Mouse (Mus musculus): Measurements from ENCODE around the gene Ndst2. TPM values are rescaled to one million over a fixed set of nuclear protein-coding genes. Genes with fewer than 3 reads are reported as not detected.

Gene Ndst2
- total and polyA plus RNA-seq, 3 experiments, result 37.1 to 54.0 (median 39.5) TPM

DNA sequence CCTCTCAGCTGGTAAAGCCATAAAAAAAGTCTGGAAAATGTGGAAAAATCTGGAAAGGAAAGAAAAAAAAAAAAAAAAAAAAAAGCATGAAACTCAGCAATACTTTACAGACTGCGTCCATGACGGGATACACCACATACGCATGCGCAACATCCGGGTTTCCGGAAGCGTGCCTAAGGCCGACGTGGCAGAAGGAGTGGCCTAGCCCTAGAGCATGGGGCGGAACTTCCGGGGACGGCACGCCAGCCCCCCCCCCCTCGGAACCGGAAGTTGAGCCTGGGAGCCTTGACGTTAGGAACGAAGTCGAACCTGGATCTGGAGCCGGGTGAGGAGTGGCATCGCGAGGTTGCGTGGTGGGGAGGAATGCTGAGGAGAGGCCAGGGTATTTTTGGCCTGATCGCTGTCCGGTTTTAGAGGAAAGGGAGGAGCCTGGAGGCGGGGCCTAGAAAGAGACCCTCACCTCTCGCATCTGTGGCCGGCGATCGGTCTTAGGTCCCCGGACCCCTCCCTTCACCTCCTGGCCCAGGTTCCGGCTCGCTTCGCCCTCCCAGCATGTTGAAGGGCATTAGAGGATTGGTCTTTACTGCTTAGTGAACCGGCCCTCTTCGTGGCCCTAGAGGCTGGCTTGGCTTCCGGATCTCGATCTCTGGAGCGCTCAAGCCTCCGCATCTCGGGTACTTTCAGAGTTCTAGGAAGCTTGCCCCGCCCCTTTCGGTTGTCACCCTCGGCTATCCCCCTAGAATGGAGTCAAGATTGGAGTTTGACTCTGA lies 60.1 kb downstream of the Ndst2 start, which contains the start of gene Sec24c (continued):
- TF ChIP-seq RAD21 (IDR thresholded peaks at IDR 0.05; ENCODE audit: low read depth, low read length) (no peak), MXI1 (IDR thresholded peaks at IDR 0.05; ENCODE audit: low read depth, low read length) (peak; percentile 56), GABPA (IDR thresholded peaks at IDR 0.05; ENCODE audit: low read depth, low read length) (no peak), POLR2A (IDR thresholded peaks at IDR 0.05; ENCODE audit: control insufficient read depth in 1 of 2, insufficient read depth in 1 of 2, low read depth in 1 of 2, low read length in 2 of 2, poor library complexity in 1 of 2) (peak; percentile 46 to 82; a peak in 3 of 4 replicates), POLR2AphosphoS2 (IDR thresholded peaks at IDR 0.05; ENCODE audit: low read length) (peak; percentile 58; the same call in 1 of the 2 replicates), USF2 (IDR thresholded peaks at IDR 0.05; ENCODE audit: borderline replicate concordance in 1 of 2, insufficient read depth in 1 of 2, low read depth in 1 of 2, low read length in 2 of 2) (no peak), MYB (IDR thresholded peaks at IDR 0.05; ENCODE audit: low read depth, low read length) (no peak), CTCF (IDR thresholded peaks at IDR 0.05 in 2 of 3, conservative IDR thresholded peaks at IDR 0.05 in 1 of 3; ENCODE audit: control insufficient read depth in 1 of 3, insufficient read depth in 1 of 3, low read depth in 2 of 3, low read length in 3 of 3, poor library complexity in 1 of 3, severe bottlenecking in 1 of 3) (no peak), HCFC1 (IDR thresholded peaks at IDR 0.05; ENCODE audit: low read depth, low read length) (peak; percentile 90), NELFE (IDR thresholded peaks at IDR 0.05; ENCODE audit: low read depth, low read length) (peak; percentile 50), ZKSCAN1 (IDR thresholded peaks at IDR 0.05; ENCODE audit: low read depth, low read length) (no peak), RCOR1 (IDR thresholded peaks at IDR 0.05; ENCODE audit: low read depth, low read length) (no peak; the same call in 1 of the 2 replicates), E2F4 (IDR thresholded peaks at IDR 0.05; ENCODE audit: borderline replicate concordance, low read depth, low read length) (0 out of 2 replicates have a peak, but pooled peaks have one; percentile 38), UBTF (IDR thresholded peaks at IDR 0.05; ENCODE audit: borderline replicate concordance, insufficient read depth, low read depth, low read length) (0 out of 2 replicates have a peak, but pooled peaks have one; percentile 51), MAFK (IDR thresholded peaks at IDR 0.05; ENCODE audit: borderline replicate concordance, low read depth, low read length) (no peak), ELF1 (IDR thresholded peaks at IDR 0.05; ENCODE audit: low read depth, low read length) (peak; percentile 95), JUND (IDR thresholded peaks at IDR 0.05; ENCODE audit: low read depth, low read length) (no peak), GATA1 (IDR thresholded peaks at IDR 0.05; ENCODE audit: low read depth, low read length) (0 out of 2 replicates have a peak, but pooled peaks have one; percentile 18), MAX (IDR thresholded peaks at IDR 0.05; ENCODE audit: low read length) (no peak; the same call in none of the 2 replicates)

DNA sequence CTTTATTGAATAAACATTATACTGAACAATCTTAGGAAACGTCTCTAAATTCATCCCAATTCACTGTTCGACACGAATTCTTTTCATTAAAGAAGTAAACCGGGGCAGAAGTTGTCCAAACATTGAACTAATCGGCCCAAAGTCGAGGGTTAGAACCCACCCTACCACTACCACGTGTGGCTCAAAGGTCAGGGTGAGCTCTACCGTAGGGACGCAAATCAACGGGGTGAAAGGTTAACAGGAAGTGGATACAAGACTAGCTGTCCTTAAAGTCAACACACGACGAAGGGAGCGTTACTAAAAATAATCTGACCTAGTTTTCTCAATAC lies 60.7 kb downstream of the Ndst2 start:
- H3K9me3 ChIP-seq (replicated peaks; ENCODE audit: insufficient read depth, low read length), result no peaks in the 10 kb centered on the region
- peak overlapping the region; percentile 54 to 89 for H3K4me3 ChIP-seq (ENCODE audit: control insufficient read depth in 1 of 2, insufficient read depth in 1 of 2, low read depth in 2 of 2, low read length in 2 of 2)
- H3K27me3 ChIP-seq (ENCODE audit: control insufficient read depth in 1 of 2, insufficient read depth in 2 of 2, low read length in 2 of 2), result no peaks in the 10 kb centered on the region
- H3K27ac ChIP-seq (ENCODE audit: control insufficient read depth, low read depth, low read length), result peak overlapping the region; percentile 82
- H3K4me1 ChIP-seq (ENCODE audit: control insufficient read depth in 1 of 2, insufficient read depth in 2 of 2, low read length in 2 of 2), result peaks cover 8 to 11% of the 10 kb centered on the region in 2 experiments
- H3K79me2 ChIP-seq (ENCODE audit: control insufficient read depth, insufficient read depth, low read length, poor library complexity), result peaks cover 17% of the 10 kb centered on the region
- DNase-seq (ENCODE audit: low read depth, low spot score), result no peak
- H3K9ac ChIP-seq (ENCODE audit: control insufficient read depth, low read depth, low read length, poor library complexity, severe bottlenecking), result peak overlapping the region; percentile 77
- TF ChIP-seq MYC (IDR thresholded peaks at IDR 0.05; ENCODE audit: low read depth, low read length), result peak; percentile 97
- TF ChIP-seq MXI1 (IDR thresholded peaks at IDR 0.05; ENCODE audit: low read depth, low read length), result peak; percentile 90
- no peak for TF ChIP-seq RAD21 (IDR thresholded peaks at IDR 0.05; ENCODE audit: low read depth, low read length)
- TF ChIP-seq USF1 (IDR thresholded peaks at IDR 0.05; ENCODE audit: low read depth, low read length), result peak; percentile 59
- TF ChIP-seq CHD2 (IDR thresholded peaks at IDR 0.05; ENCODE audit: low read length), result peak; percentile 33; the same call in 1 of the 2 replicates
- TF ChIP-seq MAX (IDR thresholded peaks at IDR 0.05; ENCODE audit: low read length), result peak; percentile 87
- 0 out of 4 replicates have a peak, but pooled peaks of 1 of the 2 experiments have one; percentile 6 for TF ChIP-seq EP300 (IDR thresholded peaks at IDR 0.05; ENCODE audit: low read depth in 1 of 2, low read length in 2 of 2)
- TF ChIP-seq JUND (IDR thresholded peaks at IDR 0.05; ENCODE audit: low read depth, low read length), result 0 out of 2 replicates have a peak, but pooled peaks have one; percentile 29
- TF ChIP-seq GABPA (IDR thresholded peaks at IDR 0.05; ENCODE audit: low read depth, low read length), result no peak
- TF ChIP-seq POLR2AphosphoS5 (IDR thresholded peaks at IDR 0.05; ENCODE audit: borderline replicate concordance, low read depth, low read length), result no peak
- peak; percentile 11; the same call in 1 of the 2 replicates for TF ChIP-seq ETS1 (IDR thresholded peaks at IDR 0.05; ENCODE audit: low read depth, low read length)
- TF ChIP-seq KAT2A (conservative IDR thresholded peaks at IDR 0.05; ENCODE audit: low read depth, low read length), result no peak; the same call in 1 of the 2 replicates
- peaks cover 14 to 19% of the 10 kb centered on the region in 2 experiments for H3K36me3 ChIP-seq (ENCODE audit: control insufficient read depth in 1 of 2, insufficient read depth in 2 of 2, low read length in 2 of 2)
